Mouse (Mus musculus): Measurements from ENCODE around the gene Nfrkb. TPM values are rescaled to one million over a fixed set of nuclear protein-coding genes. Genes with fewer than 3 reads are reported as not detected.

Gene Nfrkb
- total and polyA plus RNA-seq, 3 experiments: 15.5 to 22.0 (median 15.6) TPM

GRCm38 (mm10) chr9:31385500-31385869 is 507 bp upstream of the Nfrkb start:
- H3K4me3 ChIP-seq (replicated peaks in 1 of 3; ENCODE audit: low read depth in 2 of 3, low read length in 2 of 3, poor library complexity in 1 of 3): peak overlapping the region; percentile 65 to 83 (median 75)
- H3K9me3 ChIP-seq (replicated peaks; ENCODE audit: low read length): no peaks in the 10 kb centered on the region
- H3K79me2 ChIP-seq (replicated peaks; ENCODE audit: control insufficient read depth, extremely low read depth, insufficient read depth, poor library complexity, severe bottlenecking): peaks cover 28% of the 10 kb centered on the region
- no peaks in the 10 kb centered on the region for H3K27me3 ChIP-seq (replicated peaks)
- in situ Hi-C loops (cut with MboI; ENCODE audit: low pct_ligation_motif_present, low pct_unique_long_range_greater_than_20kb, low sequenced_read_pairs) (no loop called here), dilution Hi-C loops (cut with MboI; ENCODE audit: extremely low pct_ligation_motif_present, extremely low pct_unique_long_range_greater_than_20kb, low sequenced_read_pairs) (no loop called here)
- H3K4me2 ChIP-seq (ENCODE audit: insufficient read depth, low read depth, poor library complexity, severe bottlenecking): peak overlapping the region; percentile 88
- no peak overlapping the region for H3K27ac ChIP-seq (ENCODE audit: insufficient read depth, low read depth)
- peaks cover 3 to 27% of the 10 kb centered on the region in 2 experiments for H3K4me1 ChIP-seq (ENCODE audit: control insufficient read depth in 1 of 2, insufficient read depth in 2 of 2)
- H3K36me3 ChIP-seq (replicated peaks in 1 of 2; ENCODE audit: control insufficient read depth in 1 of 2, insufficient read depth in 1 of 2, low read length in 1 of 2): peaks cover 8 to 21% of the 10 kb centered on the region in 2 experiments
- TF ChIP-seq TBP (conservative IDR thresholded peaks at IDR 0.05; ENCODE audit: low read depth, low read length): no peak
- no peak for TF ChIP-seq JUND (conservative IDR thresholded peaks at IDR 0.05; ENCODE audit: low read depth, low read length)
- TF ChIP-seq USF1 (IDR thresholded peaks at IDR 0.05; ENCODE audit: low read depth, low read length): no peak
- no peak for TF ChIP-seq BHLHE40 (IDR thresholded peaks at IDR 0.05; ENCODE audit: low read depth, low read length)
- TF ChIP-seq USF2 (conservative IDR thresholded peaks at IDR 0.05; ENCODE audit: low read depth, low read length): no peak
- no peak for TF ChIP-seq NELFE (IDR thresholded peaks at IDR 0.05; ENCODE audit: low read depth, low read length)
- DNase-seq (ENCODE audit: extremely low read depth): peak; percentile 13
- peak overlapping the region; percentile 27; the same call in 1 of the 2 replicates for H3K9ac ChIP-seq (ENCODE audit: insufficient read depth, low read depth)

- DNase-seq (ENCODE audit: extremely low read depth): peak; percentile 20
- dilution Hi-C loops (cut with MboI; ENCODE audit: extremely low pct_ligation_motif_present, extremely low pct_unique_long_range_greater_than_20kb, low sequenced_read_pairs) (no loop called here), in situ Hi-C loops (cut with MboI; ENCODE audit: low pct_ligation_motif_present, low pct_unique_long_range_greater_than_20kb, low sequenced_read_pairs) (no loop called here)
- H3K9me3 ChIP-seq (replicated peaks; ENCODE audit: low read length): no peaks in the 10 kb centered on the region
- peaks cover 3 to 27% of the 10 kb centered on the region in 2 experiments for H3K4me1 ChIP-seq (ENCODE audit: control insufficient read depth in 1 of 2, insufficient read depth in 2 of 2)
- TF ChIP-seq MXI1 (IDR thresholded peaks at IDR 0.05; ENCODE audit: low read depth, low read length) (peak; percentile 10; the same call in 1 of the 2 replicates), EP300 (IDR thresholded peaks at IDR 0.05; ENCODE audit: low read length) (no peak), ELF1 (IDR thresholded peaks at IDR 0.05; ENCODE audit: low read depth, low read length) (0 out of 2 replicates have a peak, but pooled peaks have one; percentile 12), POLR2A (IDR thresholded peaks at IDR 0.05; ENCODE audit: low read depth, low read length) (no peak), CHD2 (IDR thresholded peaks at IDR 0.05; ENCODE audit: low read length) (peak; percentile 22; the same call in 1 of the 2 replicates)
- no peak overlapping the region for H3K27ac ChIP-seq (ENCODE audit: insufficient read depth, low read depth)
- peaks cover 16 to 32% of the 10 kb centered on the region in 2 experiments for H3K36me3 ChIP-seq (replicated peaks in 1 of 2; ENCODE audit: control insufficient read depth in 1 of 2, insufficient read depth in 1 of 2, low read length in 1 of 2)
- H3K4me2 ChIP-seq (ENCODE audit: insufficient read depth, low read depth, poor library complexity, severe bottlenecking): peak overlapping the region; percentile 88
- H3K9ac ChIP-seq (ENCODE audit: insufficient read depth, low read depth): peak overlapping the region; percentile 76
- H3K79me2 ChIP-seq (replicated peaks; ENCODE audit: control insufficient read depth, extremely low read depth, insufficient read depth, poor library complexity, severe bottlenecking): peaks cover 28% of the 10 kb centered on the region
- H3K27me3 ChIP-seq (replicated peaks): no peaks in the 10 kb centered on the region
- peak overlapping the region; percentile 75 to 87 (median 83) for H3K4me3 ChIP-seq (replicated peaks in 1 of 3; ENCODE audit: low read depth in 2 of 3, low read length in 2 of 3, poor library complexity in 1 of 3)
Observed at GRCm38 (mm10) chr9:31386368-31387180, 582 bp downstream of the Nfrkb start.

GRCm38 (mm10) chr9:31387206-31387605 is 1.2 kb downstream of the Nfrkb start:
- Histone ChIP-seq H3K9ac (ENCODE audit: insufficient read depth, low read depth) (0 out of 2 replicates have a peak overlapping the region, but pooled peaks have one; percentile 76), H3K36me3 (replicated peaks in 1 of 2; ENCODE audit: control insufficient read depth in 1 of 2, insufficient read depth in 1 of 2, low read length in 1 of 2) (peaks cover 22 to 39% of the 10 kb centered on the region in 2 experiments), H3K9me3 (replicated peaks; ENCODE audit: low read length) (no peaks in the 10 kb centered on the region), H3K27ac (ENCODE audit: insufficient read depth, low read depth) (no peak overlapping the region), H3K4me1 (ENCODE audit: control insufficient read depth in 1 of 2, insufficient read depth in 2 of 2) (peaks cover 3 to 27% of the 10 kb centered on the region in 2 experiments), H3K27me3 (replicated peaks) (no peaks in the 10 kb centered on the region), H3K79me2 (replicated peaks; ENCODE audit: control insufficient read depth, extremely low read depth, insufficient read depth, poor library complexity, severe bottlenecking) (peaks cover 28% of the 10 kb centered on the region), H3K4me3 (replicated peaks in 1 of 3; ENCODE audit: low read depth in 2 of 3, low read length in 2 of 3, poor library complexity in 1 of 3) (peak overlapping the region; percentile 22 to 87 (median 83)), H3K4me2 (ENCODE audit: insufficient read depth, low read depth, poor library complexity, severe bottlenecking) (peak overlapping the region; percentile 88)
- no peak for DNase-seq (ENCODE audit: extremely low read depth)
- in situ Hi-C loops (cut with MboI; ENCODE audit: low pct_ligation_motif_present, low pct_unique_long_range_greater_than_20kb, low sequenced_read_pairs) (no loop called here), dilution Hi-C loops (cut with MboI; ENCODE audit: extremely low pct_ligation_motif_present, extremely low pct_unique_long_range_greater_than_20kb, low sequenced_read_pairs) (no loop called here)
- TF ChIP-seq USF1 (IDR thresholded peaks at IDR 0.05; ENCODE audit: low read depth, low read length): no peak
- TF ChIP-seq NRF1 (IDR thresholded peaks at IDR 0.05; ENCODE audit: low read depth, low read length): no peak
- no peak for TF ChIP-seq RAD21 (IDR thresholded peaks at IDR 0.05; ENCODE audit: low read depth, low read length)
- TF ChIP-seq UBTF (IDR thresholded peaks at IDR 0.05; ENCODE audit: low read depth, low read length): no peak
- no peak for TF ChIP-seq NELFE (IDR thresholded peaks at IDR 0.05; ENCODE audit: low read depth, low read length)
- no peak for TF ChIP-seq JUND (conservative IDR thresholded peaks at IDR 0.05; ENCODE audit: low read depth, low read length)

All from CH12.LX (cell line).